Mouse (Mus musculus): ENCODE results near the gene Cry2. TPM values are rescaled to one million over a fixed set of nuclear protein-coding genes. Genes with fewer than 3 reads are reported as not detected.

Gene Cry2
- total and polyA plus RNA-seq, 2 experiments from 2014 or later, result 45.5 to 52.0 TPM

DNA sequence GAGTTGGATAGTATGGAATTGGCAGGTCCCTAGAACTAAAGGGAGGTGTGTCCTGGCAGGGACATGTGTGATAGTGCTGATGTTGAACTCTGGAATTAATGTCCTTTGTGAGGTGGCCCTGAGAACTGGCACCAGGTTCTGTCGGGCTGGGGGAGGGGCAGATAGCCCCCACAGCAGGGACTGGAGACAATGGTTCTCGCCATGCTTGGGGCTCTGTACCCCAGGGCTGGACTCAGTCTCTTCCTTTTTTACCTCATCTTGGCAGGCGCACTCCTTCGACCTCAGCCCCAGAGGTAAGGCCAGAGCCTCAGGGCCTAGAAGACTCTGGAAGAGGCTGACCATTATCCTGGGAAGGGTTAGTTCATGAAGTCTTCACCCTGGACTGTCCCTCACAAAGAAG is 51.1 kb downstream of the Cry2 start:
- 81% methylated on average over 4 of the region's 4 CpGs for WGBS
- ATAC-seq (no peak), DNase-seq (ENCODE audit: low spot score) (no peak)
- no peaks in the 10 kb centered on the region for H3K9me3 ChIP-seq (ENCODE audit: low read length)
- H3K4me3 ChIP-seq (ENCODE audit: low read length), result no peak overlapping the region
- no peaks in the 10 kb centered on the region for H3K27me3 ChIP-seq (ENCODE audit: insufficient read depth, low read length)
- peaks cover 72% of the 10 kb centered on the region for H3K36me3 ChIP-seq (ENCODE audit: insufficient read depth, low read length)
- H3K4me2 ChIP-seq (ENCODE audit: low read depth, low read length), result no peak overlapping the region
- H3K9ac ChIP-seq (replicated peaks; ENCODE audit: low read length), result no peak overlapping the region
- no peak overlapping the region for H3K27ac ChIP-seq
- peaks cover 4% of the 10 kb centered on the region; the same call in 1 of the 2 replicates for H3K4me1 ChIP-seq (ENCODE audit: insufficient read depth, low read length)
- TF ChIP-seq CTCF (IDR thresholded peaks at IDR 0.05; ENCODE audit: low read depth), result no peak

DNA sequence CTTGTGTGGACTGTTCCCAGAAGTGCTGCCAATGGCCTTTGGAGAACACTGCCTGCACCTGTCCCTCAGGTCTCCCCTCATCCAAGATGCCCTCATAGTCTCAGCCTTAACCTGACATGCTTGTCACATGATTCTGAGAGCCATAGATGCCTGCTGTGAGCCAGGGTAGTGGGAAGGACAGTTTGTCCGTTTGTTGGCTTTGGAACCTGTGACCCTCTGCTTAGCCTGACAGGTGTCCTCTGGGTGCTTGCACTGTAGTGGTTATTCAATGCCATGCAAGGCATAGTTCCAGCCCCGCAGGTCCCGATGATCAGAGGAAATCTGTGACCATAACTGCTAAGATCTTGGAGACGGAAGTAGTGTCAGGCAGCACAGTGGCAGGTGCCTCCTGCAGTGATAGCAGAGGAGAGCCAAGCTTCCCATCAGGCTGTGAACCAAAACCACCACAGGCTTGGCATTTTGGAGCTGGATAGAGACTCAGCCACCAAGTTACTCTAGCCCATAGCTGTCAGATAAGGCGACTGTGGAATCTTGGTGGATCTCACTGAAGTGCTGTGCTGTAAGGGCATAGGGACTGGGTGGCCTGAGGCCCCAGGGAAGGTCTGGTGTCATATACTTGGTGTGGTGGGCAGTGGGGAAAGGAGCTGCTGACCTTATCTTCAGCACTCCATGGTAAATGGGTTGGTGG is 51.8 kb downstream of the Cry2 start, which contains the start of gene 1700029I15Rik:
TSS of gene 1700029I15Rik (plus strand) at position 638 of the 688 bp plus-strand sequence.
- no peak for DNase-seq (ENCODE audit: low spot score)
- H3K4me3 ChIP-seq (ENCODE audit: low read length), result no peak within 1 kb of the TSS
- H3K36me3 ChIP-seq (ENCODE audit: insufficient read depth, low read length), result peaks cover 69% of the 10 kb centered on the region
- H3K9me3 ChIP-seq (ENCODE audit: low read length), result no peaks in the 10 kb centered on the region
- no peaks in the 10 kb centered on the region for H3K4me1 ChIP-seq (ENCODE audit: insufficient read depth, low read length)
- H3K4me2 ChIP-seq (ENCODE audit: low read depth, low read length), result no peak within 1 kb of the TSS
- no peak within 1 kb of the TSS for H3K9ac ChIP-seq (replicated peaks; ENCODE audit: low read length)
- TF ChIP-seq CTCF (IDR thresholded peaks at IDR 0.05; ENCODE audit: low read depth), result no peak
- WGBS, result 77% methylated on average over 5 of the region's 5 CpGs
- ATAC-seq, result no peak
- no peaks in the 10 kb centered on the region for H3K27me3 ChIP-seq (ENCODE audit: insufficient read depth, low read length)
- H3K27ac ChIP-seq, result no peak within 1 kb of the TSS

DNA sequence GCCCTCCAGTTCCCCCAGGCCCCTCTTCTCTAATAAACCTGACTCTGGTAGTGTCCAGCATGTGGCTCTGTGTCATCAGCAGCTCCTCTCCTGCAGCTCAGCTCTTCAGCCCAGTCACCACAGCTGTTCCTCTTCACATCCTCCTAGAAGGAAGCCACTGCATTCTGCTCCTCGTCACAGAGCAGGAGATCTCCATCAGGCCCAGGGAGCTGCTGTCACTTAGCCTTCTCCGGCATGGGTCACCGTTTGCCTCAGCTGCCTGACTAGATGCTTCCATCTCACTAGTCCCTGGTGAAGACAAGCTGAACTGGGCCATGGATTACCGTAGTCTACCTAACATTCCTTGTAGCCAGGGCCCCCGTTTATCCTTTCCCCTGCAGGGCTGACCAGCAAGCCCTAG is 52.7 kb downstream of the Cry2 start:
- no peak overlapping the region for H3K4me3 ChIP-seq (ENCODE audit: low read length)
- ATAC-seq (no peak), DNase-seq (ENCODE audit: low spot score) (no peak)
- no peak for TF ChIP-seq CTCF (IDR thresholded peaks at IDR 0.05; ENCODE audit: low read depth)
- H3K9me3 ChIP-seq (ENCODE audit: low read length), result no peaks in the 10 kb centered on the region
- no peak overlapping the region for H3K4me2 ChIP-seq (ENCODE audit: low read depth, low read length)
- H3K27me3 ChIP-seq (ENCODE audit: insufficient read depth, low read length), result no peaks in the 10 kb centered on the region
- 79% methylated on average over 5 of the region's 5 CpGs for whole genome bisulfite sequencing
- no peak overlapping the region for H3K9ac ChIP-seq (replicated peaks; ENCODE audit: low read length)
- peaks cover 3% of the 10 kb centered on the region; the same call in 1 of the 2 replicates for H3K4me1 ChIP-seq (ENCODE audit: insufficient read depth, low read length)
- H3K27ac ChIP-seq, result no peak overlapping the region
- peaks cover 60% of the 10 kb centered on the region for H3K36me3 ChIP-seq (ENCODE audit: insufficient read depth, low read length)

DNA sequence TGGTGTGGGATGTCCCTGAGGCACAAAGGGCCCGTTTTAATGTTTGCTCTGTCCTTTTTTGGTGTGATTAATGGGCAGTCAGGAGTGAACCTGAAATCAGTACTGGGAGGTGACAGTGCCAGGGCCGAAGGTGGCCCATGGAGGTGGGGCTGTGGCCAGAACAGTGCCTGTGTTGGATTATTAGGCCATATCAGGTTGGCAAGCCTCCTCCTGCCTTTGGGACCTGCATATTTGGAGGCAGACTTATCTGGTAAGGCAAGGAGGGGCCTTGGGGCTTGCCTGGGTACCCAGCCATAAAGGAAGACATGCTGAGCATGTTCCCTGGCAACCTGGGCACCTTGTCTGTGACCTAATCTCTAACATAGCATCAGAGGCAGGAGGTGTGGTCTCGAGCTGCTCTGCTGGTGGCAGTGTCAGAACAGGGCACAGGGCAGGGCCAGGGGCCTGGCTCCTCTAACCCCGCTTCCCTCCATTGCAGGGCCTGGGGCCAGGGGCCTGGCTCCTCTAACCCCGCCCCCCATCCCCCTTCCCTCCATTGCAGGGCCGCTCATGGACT is 53.3 kb downstream of the Cry2 start:
- Histone ChIP-seq H3K4me2 (ENCODE audit: low read depth, low read length) (no peak overlapping the region), H3K36me3 (ENCODE audit: insufficient read depth, low read length) (peaks cover 55% of the 10 kb centered on the region), H3K9me3 (ENCODE audit: low read length) (no peaks in the 10 kb centered on the region), H3K4me1 (ENCODE audit: insufficient read depth, low read length) (peaks cover 8% of the 10 kb centered on the region; the same call in 1 of the 2 replicates), H3K27me3 (ENCODE audit: insufficient read depth, low read length) (no peaks in the 10 kb centered on the region), H3K9ac (replicated peaks; ENCODE audit: low read length) (no peak overlapping the region), H3K4me3 (ENCODE audit: low read length) (no peak overlapping the region), H3K27ac (no peak overlapping the region)
- no peak for TF ChIP-seq CTCF (IDR thresholded peaks at IDR 0.05; ENCODE audit: low read depth)
- DNase-seq (ENCODE audit: low spot score) (no peak), ATAC-seq (no peak)
- WGBS, result 70% methylated on average over 6 of the region's 6 CpGs

DNA sequence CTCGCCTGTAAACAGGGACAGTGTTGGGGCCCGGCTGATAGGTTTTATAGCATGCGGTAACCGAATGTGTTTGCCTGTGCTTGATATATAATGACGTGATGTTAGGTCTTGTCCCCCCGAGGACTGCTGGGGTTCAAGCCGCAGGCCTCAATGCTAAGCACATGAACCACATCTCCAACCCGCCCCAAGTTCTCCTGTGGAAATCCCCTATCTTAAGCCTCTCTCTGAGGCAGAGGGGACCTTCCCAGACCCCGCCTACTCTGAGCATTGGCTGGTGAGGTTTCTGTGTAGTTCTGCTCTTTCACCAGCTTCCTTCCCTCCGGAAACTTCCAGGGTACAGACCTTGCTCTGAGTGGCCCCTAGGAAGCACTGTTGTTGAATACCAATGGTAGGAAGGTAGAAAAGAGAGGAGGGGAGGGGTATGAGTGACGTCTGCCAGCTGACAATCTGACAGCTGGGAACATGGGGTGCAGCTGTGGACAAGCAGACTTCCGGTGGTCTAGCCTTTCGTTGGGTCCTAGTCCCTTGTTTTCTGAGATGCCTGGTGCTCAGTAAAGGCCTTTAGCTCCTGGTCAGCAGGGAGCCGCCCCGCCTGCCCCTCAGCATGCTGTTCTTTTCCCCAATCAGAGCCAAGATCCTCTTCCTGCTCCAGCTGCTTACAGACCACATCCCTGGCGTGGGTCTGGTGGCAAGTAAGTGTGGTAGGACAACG is 53.9 kb downstream of the Cry2 start:
- 75% methylated on average over 17 of the region's 17 CpGs for WGBS
- Histone ChIP-seq H3K36me3 (ENCODE audit: insufficient read depth, low read length) (peaks cover 48% of the 10 kb centered on the region), H3K4me1 (ENCODE audit: insufficient read depth, low read length) (peaks cover 8% of the 10 kb centered on the region; the same call in 1 of the 2 replicates), H3K4me3 (ENCODE audit: low read length) (no peak overlapping the region), H3K4me2 (ENCODE audit: low read depth, low read length) (no peak overlapping the region), H3K9ac (replicated peaks; ENCODE audit: low read length) (no peak overlapping the region), H3K9me3 (ENCODE audit: low read length) (no peaks in the 10 kb centered on the region), H3K27me3 (ENCODE audit: insufficient read depth, low read length) (no peaks in the 10 kb centered on the region), H3K27ac (no peak overlapping the region)
- no peak for TF ChIP-seq CTCF (IDR thresholded peaks at IDR 0.05; ENCODE audit: low read depth)
- DNase-seq (ENCODE audit: low spot score) (no peak), ATAC-seq (no peak)

DNA sequence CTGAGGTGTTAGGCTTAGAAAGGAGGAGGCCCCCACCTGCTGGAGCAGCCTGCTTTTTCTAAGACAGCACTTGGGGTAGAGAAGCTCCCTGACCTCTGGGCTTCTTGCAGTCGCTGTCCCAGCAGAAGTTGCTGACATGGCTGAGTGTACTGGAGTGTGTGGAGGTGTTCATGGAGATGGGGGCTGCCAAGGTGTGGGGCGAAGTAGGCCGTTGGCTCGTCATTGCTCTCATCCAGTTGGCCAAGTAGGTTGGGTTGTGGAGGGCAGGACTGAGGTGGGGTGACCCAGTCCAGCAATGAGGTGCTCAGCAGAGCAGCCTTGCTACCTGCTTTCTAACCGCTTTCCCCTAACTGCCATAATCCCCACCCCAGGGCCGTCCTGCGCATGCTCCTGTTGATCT is 56.5 kb downstream of the Cry2 start:
- Histone ChIP-seq H3K4me3 (ENCODE audit: low read length) (no peak overlapping the region), H3K4me1 (ENCODE audit: insufficient read depth, low read length) (peaks cover 8% of the 10 kb centered on the region; the same call in 1 of the 2 replicates), H3K27ac (no peak overlapping the region), H3K36me3 (ENCODE audit: insufficient read depth, low read length) (peaks cover 26% of the 10 kb centered on the region), H3K4me2 (ENCODE audit: low read depth, low read length) (no peak overlapping the region), H3K27me3 (ENCODE audit: insufficient read depth, low read length) (no peaks in the 10 kb centered on the region), H3K9ac (replicated peaks; ENCODE audit: low read length) (no peak overlapping the region), H3K9me3 (ENCODE audit: low read length) (no peaks in the 10 kb centered on the region)
- TF ChIP-seq CTCF (IDR thresholded peaks at IDR 0.05; ENCODE audit: low read depth), result no peak
- DNase-seq (ENCODE audit: low spot score) (no peak), ATAC-seq (no peak)
- WGBS, result 87% methylated on average over 7 of the region's 7 CpGs
